Mouse (Mus musculus) ES-E14 (cell line): ENCODE measurements around the gene Klhl12. TPM values are rescaled to one million over a fixed set of nuclear protein-coding genes. Genes with fewer than 3 reads are reported as not detected.
A peak's percentile ranks its signal among the peaks of the same experiment; 100 is the strongest.

Experiments
- DNase-seq: peaks from one replicate; pipeline ENCODE4 v3.0.0-alpha.2; 2013; ENCODE audit warnings: low read depth, low spot score
- H3K27ac ChIP-seq: 2 replicates; pipeline ENCODE4 v1.5.1; 2012; ENCODE audit warnings: low read depth, mild to moderate bottlenecking, low read length, moderate library complexity, mixed read lengths; ENCODE audit not compliant: poor library complexity, insufficient read depth, severe bottlenecking
- H3K36me3 ChIP-seq: 2 replicates; pipeline ENCODE4 v1.6.1; 2012; ENCODE audit warnings: mild to moderate bottlenecking, low read length, moderate library complexity, mixed read lengths; ENCODE audit not compliant: control insufficient read depth, poor library complexity, insufficient read depth, severe bottlenecking
- H3K4me1 ChIP-seq, 2 experiments: fragments of 150-350 bp in 1 of 2; sonication (generic) in 1 of 2; 2 replicates each; pipeline ENCODE4 v1.6.1; 2012; ENCODE audit warnings: low read length in 2 of 2, mild to moderate bottlenecking in 1 of 2, mixed read lengths in 1 of 2; ENCODE audit not compliant: control insufficient read depth in 2 of 2, insufficient read depth in 2 of 2, poor library complexity in 1 of 2
- H3K4me3 ChIP-seq, 2 experiments: fragments of 150-350 bp in 1 of 2; sonication (generic) in 1 of 2; 2 replicates each; pipeline ENCODE4 v1.5.1; 2012; ENCODE audit warnings: low read length in 2 of 2, low read depth in 1 of 2, mild to moderate bottlenecking in 1 of 2, mixed read lengths in 1 of 2; ENCODE audit not compliant: insufficient read depth in 1 of 2, poor library complexity in 1 of 2, severe bottlenecking in 1 of 2
- H3K9ac ChIP-seq: 2 replicates; pipeline ENCODE4 v1.6.1; 2012; ENCODE audit warnings: low read depth, mild to moderate bottlenecking, low read length, mixed read lengths; ENCODE audit not compliant: poor library complexity, insufficient read depth, severe bottlenecking
- H3K9me3 ChIP-seq: fragments of 150-350 bp; sonication (generic); 2 replicates; pipeline ENCODE4 v1.6.1; 2012; ENCODE audit warnings: low read depth, mild to moderate bottlenecking, low read length; ENCODE audit not compliant: control insufficient read depth, insufficient read depth
- CHD2 ChIP-seq: IDR thresholded peaks from 2 replicates; pipeline ENCODE4 v1.6.1; 2014; ENCODE audit warnings: mild to moderate bottlenecking, low read depth, low read length, inconsistent platforms
- HCFC1 ChIP-seq: IDR thresholded peaks from 2 replicates; pipeline ENCODE4 v1.6.1; 2012; ENCODE audit warnings: low read length, inconsistent platforms, borderline replicate concordance; ENCODE audit not compliant: insufficient read depth
- MAFK ChIP-seq: IDR thresholded peaks from 2 replicates; pipeline ENCODE4 v1.6.1; 2014; ENCODE audit warnings: mild to moderate bottlenecking, low read depth, low read length, inconsistent platforms; ENCODE audit not compliant: insufficient read depth
- ZC3H11A ChIP-seq: IDR thresholded peaks from 2 replicates; pipeline ENCODE4 v1.6.1; 2012; ENCODE audit warnings: low read depth, mild to moderate bottlenecking, inconsistent platforms, low read length, borderline replicate concordance
- ZNF384 ChIP-seq: IDR thresholded peaks from 2 replicates; pipeline ENCODE4 v1.6.1; 2012; ENCODE audit warnings: low read depth, low read length, inconsistent platforms
- in situ Hi-C, 2 experiments: fragments of 600-800 bp; cut with MboI; formaldehyde crosslinking; loops; one replicate each; pipeline ENCODE4 v1.15.1; 2025; ENCODE audit warnings: low sequenced_read_pairs in 2 of 2, inconsistent platforms in 1 of 2; ENCODE audit not compliant: unreplicated experiment in 2 of 2
- total RNA-seq: library from RNA; depleted of rRNA; stranded (reverse); fragments of 300-350 nt; gene quantifications from 2 replicates; pipeline ENCODE4 v1.2.3, GENCODE M21; 2012

The Klhl12 gene
- total RNA-seq, 1 experiment, result 22.7 TPM

- TF ChIP-seq MAFK (no peak), CHD2 (no peak), ZC3H11A (no peak), ZNF384 (no peak), HCFC1 (no peak)
- in situ Hi-C loops, result no loop called here
- H3K9me3 ChIP-seq, result no peaks in the 10 kb centered on the region
- H3K27ac ChIP-seq, result peak overlapping the region; percentile 63; the same call in 1 of the 2 replicates
- no peak overlapping the region for H3K9ac ChIP-seq
- peaks cover 19 to 21% of the 10 kb centered on the region in 2 experiments; a peak in 3 of 4 replicates for H3K4me1 ChIP-seq
- H3K36me3 ChIP-seq, result peaks cover 10% of the 10 kb centered on the region
- no peak overlapping the region for H3K4me3 ChIP-seq
- DNase-seq, result no peak
These were observed 36.2 kb upstream of the Klhl12 start for GRCm38 (mm10) chr1:134419176-134419575.

DNA sequence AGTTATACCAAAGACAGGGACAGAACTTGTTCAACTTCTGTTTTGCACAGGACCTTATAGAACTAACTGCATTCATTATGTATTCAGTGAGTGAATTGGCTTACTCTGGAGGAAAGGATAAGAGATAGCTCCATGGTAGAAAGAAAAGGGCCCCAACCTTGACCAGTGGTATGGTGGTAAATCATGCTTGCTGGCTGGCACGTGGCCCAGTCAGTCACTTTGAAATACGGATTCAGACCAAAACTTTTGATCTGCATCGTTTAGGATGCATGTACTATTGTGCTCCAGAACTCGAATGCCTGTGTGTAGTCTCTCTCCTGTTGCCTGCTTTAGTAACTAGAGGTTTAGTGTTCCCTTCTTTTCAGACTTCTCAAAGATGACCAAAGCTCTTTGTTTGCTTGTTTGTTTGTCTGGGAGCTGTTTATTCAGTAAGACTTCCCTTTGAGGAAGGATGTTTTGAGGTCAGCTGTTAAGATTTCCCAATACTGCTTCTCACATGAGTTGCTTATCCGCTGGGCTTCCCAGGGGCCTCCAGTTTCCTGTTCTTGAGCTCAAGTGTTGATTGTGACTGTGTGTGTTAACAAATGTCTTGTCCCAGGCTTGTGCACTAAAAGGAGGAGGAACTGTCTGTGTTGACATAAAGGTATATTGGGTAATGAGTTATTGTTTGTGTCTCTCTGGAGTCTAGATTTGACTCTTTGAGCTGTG lies 35.4 kb upstream of the Klhl12 start:
- TF ChIP-seq ZC3H11A (no peak), HCFC1 (no peak), ZNF384 (no peak), MAFK (no peak), CHD2 (no peak)
- H3K9ac ChIP-seq, result no peak overlapping the region
- in situ Hi-C loops, result no loop called here
- no peaks in the 10 kb centered on the region for H3K9me3 ChIP-seq
- no peak overlapping the region for H3K4me3 ChIP-seq
- H3K27ac ChIP-seq, result peak overlapping the region; percentile 63; the same call in 1 of the 2 replicates
- peaks cover 19 to 24% of the 10 kb centered on the region in 2 experiments; a peak in 3 of 4 replicates for H3K4me1 ChIP-seq
- no peak for DNase-seq
- peaks cover 16% of the 10 kb centered on the region for H3K36me3 ChIP-seq

DNA sequence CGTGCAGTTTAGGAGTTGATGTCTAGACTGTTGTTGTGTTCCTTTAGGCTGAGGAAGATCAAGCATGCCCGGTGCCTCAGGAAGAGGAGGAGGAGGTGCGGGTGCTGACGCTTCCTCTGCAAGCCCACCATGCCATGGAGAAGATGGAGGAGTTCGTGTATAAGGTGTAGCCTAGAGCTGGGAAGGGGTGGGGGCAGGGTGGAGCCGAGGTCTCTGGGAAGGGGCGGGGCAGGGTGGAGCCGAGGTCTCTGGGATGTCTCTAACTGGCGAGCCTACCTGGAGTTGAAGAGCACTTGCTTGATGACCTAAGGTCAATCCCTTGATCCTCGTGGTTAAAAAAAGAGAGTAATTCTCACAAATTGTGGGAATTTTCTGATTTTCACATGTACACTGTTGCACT lies 31.4 kb upstream of the Klhl12 start:
- Histone ChIP-seq H3K4me3 (no peak overlapping the region; a peak in 1 of 4 replicates), H3K27ac (peak overlapping the region; percentile 34; the same call in 1 of the 2 replicates), H3K9me3 (no peaks in the 10 kb centered on the region), H3K36me3 (peaks cover 40% of the 10 kb centered on the region), H3K4me1 (peaks cover 15 to 21% of the 10 kb centered on the region in 2 experiments; a peak in 3 of 4 replicates), H3K9ac (peak overlapping the region; percentile 1; the same call in 1 of the 2 replicates)
- DNase-seq, result no peak
- in situ Hi-C loops, result no loop called here
- no peak for TF ChIP-seq ZNF384
- TF ChIP-seq ZC3H11A, result no peak
- TF ChIP-seq HCFC1, result no peak
- TF ChIP-seq MAFK, result no peak
- no peak for TF ChIP-seq CHD2

DNA sequence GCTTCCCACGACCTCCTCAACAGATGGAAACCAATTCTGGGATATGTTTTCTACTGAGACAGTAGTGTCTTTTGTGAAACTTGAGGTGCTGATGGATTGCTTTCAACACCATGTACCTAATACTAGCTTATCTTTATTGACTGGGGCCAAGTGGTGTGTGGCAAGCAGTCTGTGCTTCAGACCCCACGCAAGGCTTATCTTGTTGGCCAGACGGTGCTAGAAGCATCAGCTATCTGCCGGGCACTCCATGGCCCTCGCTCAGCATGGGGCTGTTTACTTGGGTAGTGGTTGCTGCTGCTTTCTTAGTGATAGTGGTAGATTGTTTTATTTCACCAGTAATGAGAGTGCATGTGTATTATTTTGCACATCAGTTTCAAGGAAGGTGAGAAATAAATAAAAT lies 29.0 kb upstream of the Klhl12 start:
- Histone ChIP-seq H3K4me3 (no peak overlapping the region), H3K4me1 (peaks cover 6 to 17% of the 10 kb centered on the region in 2 experiments; a peak in 2 of 4 replicates), H3K36me3 (peaks cover 47% of the 10 kb centered on the region), H3K9me3 (no peaks in the 10 kb centered on the region), H3K9ac (no peak overlapping the region), H3K27ac (no peak overlapping the region)
- DNase-seq, result no peak
- TF ChIP-seq ZNF384 (no peak), MAFK (no peak)
- in situ Hi-C loops, result no loop called here

GRCm38 (mm10) chr1:134433002-134433401 lies 22.3 kb upstream of the Klhl12 start:
- H3K4me1 ChIP-seq, result peaks cover 4 to 24% of the 10 kb centered on the region in 2 experiments
- H3K36me3 ChIP-seq, result peaks cover 17% of the 10 kb centered on the region
- no peaks in the 10 kb centered on the region for H3K9me3 ChIP-seq
- in situ Hi-C loops, result no loop called here
- DNase-seq, result no peak
- H3K4me3 ChIP-seq, result no peak overlapping the region
- peak overlapping the region; percentile 89 for H3K27ac ChIP-seq
- TF ChIP-seq MAFK, result no peak
- no peak for TF ChIP-seq ZNF384
- TF ChIP-seq CHD2, result no peak
- no peak for TF ChIP-seq ZC3H11A
- no peak for TF ChIP-seq HCFC1
- H3K9ac ChIP-seq, result no peak overlapping the region
